Mouse (Mus musculus) forebrain, embryonic 14.5 days (tissue): ENCODE measurements at regions not wholly inside any gene's neighbourhood (a gene's known extent, or its start where the extent isn't known, plus 50 kb on each side); places are given as distances from the start of the nearest gene placed in this dataset.

Experiments used
- ATAC-seq: fragments of 200-750 bp; cut with Nextera tagmentation; 2 replicates; pipeline ENCODE4 v1.8.0; 2017; ENCODE audit warnings: mild to moderate bottlenecking, moderate library complexity
- DNase-seq: peaks from one replicate; pipeline ENCODE4 v3.0.0-alpha.2; 2015; ENCODE audit warnings: low spot score
- H3K27ac ChIP-seq: fragments of 300-500 bp; sonication (generic); 2 replicates; pipeline ENCODE4 v1.5.1; 2014; ENCODE audit warnings: low read depth, mild to moderate bottlenecking, control low read depth, low read length, moderate library complexity
- H3K27me3 ChIP-seq: fragments of 300-500 bp; sonication (generic); replicated peaks from 2 replicates; pipeline ENCODE4 v1.6.1; 2014; ENCODE audit warnings: low read length, control low read depth, mixed read lengths; ENCODE audit not compliant: control insufficient read depth, insufficient read depth
- H3K36me3 ChIP-seq: fragments of 300-500 bp; sonication (generic); 2 replicates; pipeline ENCODE4 v1.6.1; 2014; ENCODE audit warnings: low read length, control low read depth; ENCODE audit not compliant: control insufficient read depth, insufficient read depth
- H3K4me1 ChIP-seq: fragments of 300-500 bp; sonication (generic); 2 replicates; pipeline ENCODE4 v1.6.1; 2014; ENCODE audit warnings: antibody characterized with exemption, low read length, control low read depth; ENCODE audit not compliant: control insufficient read depth, insufficient read depth
- H3K4me2 ChIP-seq: fragments of 300-500 bp; sonication (generic); 2 replicates; pipeline ENCODE4 v1.6.1; 2014; ENCODE audit warnings: mild to moderate bottlenecking, control low read depth, low read length
- H3K4me3 ChIP-seq: fragments of 300-500 bp; sonication (generic); 2 replicates; pipeline ENCODE4 v1.5.1; 2014; ENCODE audit warnings: low read depth, low read length, control low read depth
- H3K9ac ChIP-seq: fragments of 300-500 bp; sonication (generic); 2 replicates; pipeline ENCODE4 v1.6.1; 2014; ENCODE audit warnings: mild to moderate bottlenecking, low read length, control low read depth, moderate library complexity
- H3K9me3 ChIP-seq: fragments of 300-500 bp; sonication (generic); replicated peaks from 2 replicates; pipeline ENCODE4 v1.6.1; 2016; ENCODE audit warnings: low read length, control low read depth, mixed read lengths; ENCODE audit not compliant: control insufficient read depth
- WGBS: fragments of 180-500 bp; shearing (Covaris S2); extraction: QIAGEN DNeasy Blood & Tissue Kit; methylation state at CpG from one replicate; pipeline ENCODE4 v1.1.7; 2014; 5-methylcytosine and 5-hydroxymethylcytosine counted together

GRCm38 (mm10) chr12:106607655-106608337, 597.8 kb downstream of the Vrk1 start:
- no peaks in the 10 kb centered on the region for H3K9me3 ChIP-seq
- no peak overlapping the region for H3K4me3 ChIP-seq
- 0 out of 2 replicates have a peak overlapping the region, but pooled peaks have one; percentile 9 for H3K27ac ChIP-seq
- H3K9ac ChIP-seq = no peak overlapping the region
- DNase-seq (peak; percentile 17), ATAC-seq (no peak)
- WGBS = 31% methylated on average over 11 of the region's 11 CpGs
- H3K4me2 ChIP-seq = no peak overlapping the region
- H3K27me3 ChIP-seq = no peaks in the 10 kb centered on the region
- H3K4me1 ChIP-seq = no peaks in the 10 kb centered on the region
- H3K36me3 ChIP-seq = no peaks in the 10 kb centered on the region

- H3K9me3 ChIP-seq = no peaks in the 10 kb centered on the region
- H3K9ac ChIP-seq = no peak overlapping the region
- 89% methylated on average over 6 of the region's 6 CpGs for WGBS
- no peak overlapping the region for H3K27ac ChIP-seq
- no peak for ATAC-seq
- DNase-seq = no peak
- H3K36me3 ChIP-seq = no peaks in the 10 kb centered on the region
- no peaks in the 10 kb centered on the region for H3K27me3 ChIP-seq
- H3K4me2 ChIP-seq = no peak overlapping the region
- H3K4me3 ChIP-seq = no peak overlapping the region
- no peaks in the 10 kb centered on the region for H3K4me1 ChIP-seq
Measured at GRCm38 (mm10) chr12:106618684-106619083, 608.7 kb downstream of the Vrk1 start.

- no peak overlapping the region for H3K4me3 ChIP-seq
- no peaks in the 10 kb centered on the region for H3K36me3 ChIP-seq
- H3K27ac ChIP-seq = no peak overlapping the region
- H3K9ac ChIP-seq = no peak overlapping the region
- peak; percentile 25 for DNase-seq
- ATAC-seq = no peak
- H3K4me1 ChIP-seq = no peaks in the 10 kb centered on the region
- H3K27me3 ChIP-seq = no peaks in the 10 kb centered on the region
- no peaks in the 10 kb centered on the region for H3K9me3 ChIP-seq
- 58% methylated on average over 15 of the region's 15 CpGs for WGBS
- no peak overlapping the region for H3K4me2 ChIP-seq
Measured at GRCm38 (mm10) chr12:106626786-106627185, 616.8 kb downstream of the Vrk1 start.

GRCm38 (mm10) chr12:106632566-106632965, 622.5 kb downstream of the Vrk1 start:
- Histone ChIP-seq H3K4me3 (no peak overlapping the region), H3K27ac (no peak overlapping the region), H3K9me3 (no peaks in the 10 kb centered on the region), H3K4me1 (no peaks in the 10 kb centered on the region), H3K27me3 (no peaks in the 10 kb centered on the region), H3K4me2 (no peak overlapping the region), H3K9ac (no peak overlapping the region), H3K36me3 (no peaks in the 10 kb centered on the region)
- no peak for DNase-seq
- ATAC-seq = no peak
- 88% methylated on average over 7 of the region's 7 CpGs for WGBS

GRCm38 (mm10) chr12:106633096-106633495, 623.1 kb downstream of the Vrk1 start:
- H3K4me2 ChIP-seq = no peak overlapping the region
- 7% methylated on average over 8 of the region's 8 CpGs for WGBS
- H3K9me3 ChIP-seq = no peaks in the 10 kb centered on the region
- DNase-seq (peak; percentile 55), ATAC-seq (no peak)
- no peaks in the 10 kb centered on the region for H3K4me1 ChIP-seq
- no peaks in the 10 kb centered on the region for H3K27me3 ChIP-seq
- H3K36me3 ChIP-seq = no peaks in the 10 kb centered on the region
- H3K27ac ChIP-seq = no peak overlapping the region
- no peak overlapping the region for H3K4me3 ChIP-seq
- H3K9ac ChIP-seq = no peak overlapping the region

GRCm38 (mm10) chr12:106658317-106658716, 648.3 kb downstream of the Vrk1 start:
- Histone ChIP-seq H3K4me2 (no peak overlapping the region), H3K4me3 (no peak overlapping the region), H3K27me3 (no peaks in the 10 kb centered on the region), H3K4me1 (peaks cover 6% of the 10 kb centered on the region; the same call in 1 of the 2 replicates), H3K9ac (peak overlapping the region; percentile 25; the same call in 1 of the 2 replicates), H3K36me3 (no peaks in the 10 kb centered on the region), H3K27ac (no peak overlapping the region), H3K9me3 (no peaks in the 10 kb centered on the region)
- 27% methylated on average over 8 of the region's 8 CpGs for WGBS
- ATAC-seq = no peak
- DNase-seq = no peak

- Histone ChIP-seq H3K36me3 (no peaks in the 10 kb centered on the region), H3K27ac (no peak overlapping the region; the same call in 1 of the 2 replicates), H3K27me3 (no peaks in the 10 kb centered on the region), H3K4me3 (no peak overlapping the region), H3K4me1 (peaks cover 5% of the 10 kb centered on the region; the same call in 1 of the 2 replicates), H3K4me2 (no peak overlapping the region), H3K9ac (no peak overlapping the region), H3K9me3 (no peaks in the 10 kb centered on the region)
- ATAC-seq (no peak), DNase-seq (peak; percentile 38)
- WGBS = 29% methylated on average over 13 of the region's 13 CpGs
Measured at GRCm38 (mm10) chr12:106673232-106673766, 663.3 kb downstream of the Vrk1 start.

GRCm38 (mm10) chr12:106674741-106675140, 664.7 kb downstream of the Vrk1 start:
- no peak for ATAC-seq
- H3K27ac ChIP-seq = no peak overlapping the region
- H3K36me3 ChIP-seq = no peaks in the 10 kb centered on the region
- WGBS = 93% methylated on average over 1 of the region's 1 CpGs
- H3K9ac ChIP-seq = no peak overlapping the region
- no peak for DNase-seq
- no peak overlapping the region for H3K4me2 ChIP-seq
- no peaks in the 10 kb centered on the region for H3K9me3 ChIP-seq
- H3K4me1 ChIP-seq = peaks cover 5% of the 10 kb centered on the region; the same call in 1 of the 2 replicates
- no peaks in the 10 kb centered on the region for H3K27me3 ChIP-seq
- no peak overlapping the region for H3K4me3 ChIP-seq

- Histone ChIP-seq H3K9ac (no peak overlapping the region), H3K36me3 (no peaks in the 10 kb centered on the region), H3K27me3 (no peaks in the 10 kb centered on the region), H3K27ac (no peak overlapping the region), H3K4me3 (no peak overlapping the region), H3K4me1 (peaks cover 5% of the 10 kb centered on the region; the same call in 1 of the 2 replicates), H3K9me3 (no peaks in the 10 kb centered on the region), H3K4me2 (no peak overlapping the region)
- DNase-seq = no peak
- no peak for ATAC-seq
- 95% methylated on average over 3 of the region's 3 CpGs for WGBS
Measured at GRCm38 (mm10) chr12:106676136-106676535, 666.1 kb downstream of the Vrk1 start.
